Mouse (Mus musculus) left cerebral cortex, adult 9 months (tissue): ENCODE measurements at regions not wholly inside any gene's neighbourhood (a gene's known extent, or its start where the extent isn't known, plus 50 kb on each side); places are given as distances from the start of the nearest gene placed in this dataset.
"Not testable (repeated sequence)": the region's sequence is repeated elsewhere in the genome, so short reads cannot be mapped to it uniquely, and the experiment has no call there.

ENCODE experiments used
- DNase-seq, 2 experiments: peaks; one replicate each; pipeline ENCODE4 v3.0.0; 2022; ENCODE audit warnings: low spot score in 2 of 2

DNA sequence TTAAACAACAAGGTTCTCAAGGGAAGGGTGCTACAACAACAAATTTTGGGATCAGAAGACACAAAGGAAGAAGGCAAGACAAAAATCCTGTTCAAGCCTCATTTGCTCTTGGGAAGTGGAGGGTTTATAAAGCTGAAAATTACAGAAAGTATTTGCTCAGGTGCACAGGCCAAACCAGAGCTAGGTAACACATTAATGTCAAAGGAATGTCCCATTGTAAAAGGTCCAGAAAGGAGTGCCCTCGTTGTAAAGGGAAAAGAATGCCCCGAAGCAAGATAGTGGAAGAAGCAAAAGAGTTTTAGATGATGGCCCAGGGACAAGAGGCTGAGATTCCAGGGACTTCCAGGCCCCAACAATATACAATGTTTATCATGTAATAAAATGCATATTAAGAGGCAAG lies 317.3 kb downstream of the Car8 start:
- no peak for DNase-seq

DNA sequence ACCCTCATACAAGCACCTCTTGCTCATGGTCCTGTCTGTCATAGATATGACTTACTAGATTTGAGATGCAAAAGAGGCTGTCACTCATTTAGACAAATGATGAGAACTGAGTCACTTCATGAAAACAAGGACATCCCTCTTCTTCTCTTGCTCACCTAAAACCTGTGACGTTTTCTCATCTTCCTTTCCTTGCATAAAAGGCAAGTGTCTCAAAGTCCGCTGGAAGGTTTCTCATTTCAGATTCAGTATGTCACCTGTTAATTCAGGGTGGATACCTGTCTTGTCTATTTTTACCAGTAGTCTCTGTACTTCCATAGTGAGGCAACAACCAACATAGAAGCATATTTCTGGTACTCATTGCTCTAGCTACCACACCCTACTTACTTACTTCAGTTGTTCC lies 325.6 kb downstream of the Car8 start:
- no peak for DNase-seq

DNA sequence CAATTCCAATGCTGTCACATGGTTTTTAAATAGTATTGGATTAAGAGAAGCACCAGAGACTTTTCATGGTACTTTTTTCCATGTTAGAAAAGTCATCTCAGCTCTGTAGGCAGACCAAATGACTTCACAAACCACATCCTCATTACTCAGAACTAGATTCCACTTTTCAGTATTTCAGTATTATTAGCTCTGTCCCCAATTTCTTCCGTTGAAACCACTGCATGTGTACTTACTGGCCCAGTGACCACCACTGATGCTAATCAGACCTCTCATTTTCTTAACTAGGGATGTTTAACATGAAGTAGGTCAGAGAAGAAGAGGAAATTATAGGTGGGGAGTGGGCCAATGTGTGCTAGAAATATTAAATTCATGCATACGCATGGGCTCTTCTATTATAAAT lies 326.2 kb downstream of the Car8 start:
- DNase-seq, result no peak

DNA sequence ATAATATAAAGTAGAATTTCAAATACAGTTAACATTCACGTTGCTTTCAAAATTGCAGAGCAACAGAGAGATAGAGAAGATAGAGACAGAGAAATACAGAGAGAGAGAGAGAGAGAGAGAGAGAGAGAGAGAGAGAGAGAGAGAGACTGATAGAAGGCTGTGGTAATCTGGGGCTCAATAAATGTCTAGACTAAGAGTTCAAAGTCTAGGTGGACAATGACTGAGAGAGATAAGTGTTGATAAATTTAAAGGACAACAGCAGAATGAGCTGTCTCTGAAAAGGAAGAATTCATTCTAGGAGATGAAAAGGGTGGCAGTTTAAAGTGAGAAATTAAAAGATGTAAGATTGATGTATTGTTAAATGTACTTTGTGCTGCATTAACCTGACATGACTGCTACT lies 335.7 kb downstream of the Car8 start:
- DNase-seq, result no peak

DNA sequence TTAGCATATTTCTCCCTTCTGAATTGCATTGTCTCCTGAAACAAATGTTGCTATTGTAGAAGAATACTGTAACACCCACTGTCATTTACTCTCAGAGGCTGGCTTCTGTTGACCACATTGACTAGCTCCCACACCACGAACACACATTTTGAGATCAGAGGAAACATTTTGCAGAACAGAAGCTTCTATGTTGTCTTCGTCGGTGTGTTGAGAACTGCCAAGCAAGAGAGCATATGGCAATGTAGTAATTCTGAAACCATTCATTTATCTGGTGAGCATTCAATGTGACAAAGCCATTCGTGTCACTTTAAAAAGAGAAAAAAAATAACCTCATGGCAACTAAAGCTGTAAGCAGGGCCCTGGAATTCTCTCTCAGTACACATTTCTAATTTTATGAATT lies 343.9 kb downstream of the Car8 start:
- DNase-seq, result no peak

DNA sequence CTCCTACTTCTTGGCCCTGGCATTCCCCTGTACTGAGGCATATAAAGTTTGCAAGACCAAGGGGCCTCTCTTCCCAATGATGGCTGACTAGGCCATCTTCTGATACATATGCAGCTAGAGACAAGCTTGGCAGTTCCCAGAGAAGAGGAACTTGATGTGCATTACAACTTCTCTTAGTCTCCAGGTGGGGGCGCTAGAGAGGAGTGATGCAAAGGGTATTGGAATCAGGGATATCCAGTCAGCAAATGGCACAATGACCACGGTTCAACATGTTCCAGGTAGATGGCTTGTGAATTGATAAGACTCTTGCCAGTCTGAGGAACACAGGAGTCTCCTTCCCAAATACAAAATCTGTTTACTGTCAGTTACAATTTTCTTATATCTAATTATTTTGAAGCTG lies 347.7 kb downstream of the Car8 start:
- DNase-seq, result no peak

DNA sequence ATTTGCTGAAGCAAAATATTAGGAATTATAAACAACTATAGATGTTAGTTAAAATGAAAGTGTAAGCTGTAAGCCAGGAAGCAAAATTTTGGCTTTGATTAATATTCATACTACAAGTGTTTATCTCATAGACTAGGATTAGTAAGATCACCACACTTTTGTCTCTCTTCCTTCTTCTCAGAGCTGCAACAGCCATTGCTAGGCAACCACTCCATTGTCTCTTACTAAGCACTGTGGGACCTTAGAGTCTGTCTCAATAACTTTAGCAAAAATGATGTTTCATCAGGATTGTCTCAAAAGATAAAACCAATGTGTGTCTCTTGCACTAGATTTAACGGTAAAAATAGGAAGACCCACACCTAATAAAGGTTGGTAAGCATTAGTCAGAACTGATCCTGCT lies 384.3 kb downstream of the Car8 start:
- no peak for DNase-seq

DNA sequence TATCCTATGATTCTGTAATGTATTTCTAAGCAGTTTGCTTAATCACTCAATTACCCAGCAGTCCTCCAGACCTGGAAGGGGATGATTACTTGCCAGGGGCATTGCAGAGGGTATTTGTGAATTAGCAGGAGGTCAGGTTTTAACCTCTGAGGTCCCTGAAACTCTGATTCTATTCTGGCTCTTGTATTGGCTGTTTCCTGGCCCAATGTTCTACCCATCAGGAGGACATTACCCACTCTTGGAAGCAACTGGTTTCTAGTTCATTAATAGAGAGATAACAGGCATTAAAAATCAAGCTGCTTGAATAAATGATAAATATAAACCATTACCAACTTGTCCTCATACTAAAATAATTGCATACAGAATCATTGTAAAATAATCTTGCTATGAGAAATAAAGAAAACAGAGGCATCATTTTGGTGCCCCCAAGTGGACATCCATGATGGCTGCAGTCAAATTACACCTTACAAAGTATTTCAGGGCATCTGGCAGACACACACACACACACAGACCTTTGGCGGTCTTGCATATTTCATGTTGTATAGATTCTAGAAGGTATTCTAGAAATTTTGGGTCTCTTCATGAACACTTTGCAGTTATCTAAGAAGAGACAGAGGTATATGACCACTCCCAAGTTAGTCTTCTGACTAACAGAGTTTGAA lies 385.6 kb downstream of the Car8 start:
- peak in 1 of 2 experiments; percentile 67 for DNase-seq

DNA sequence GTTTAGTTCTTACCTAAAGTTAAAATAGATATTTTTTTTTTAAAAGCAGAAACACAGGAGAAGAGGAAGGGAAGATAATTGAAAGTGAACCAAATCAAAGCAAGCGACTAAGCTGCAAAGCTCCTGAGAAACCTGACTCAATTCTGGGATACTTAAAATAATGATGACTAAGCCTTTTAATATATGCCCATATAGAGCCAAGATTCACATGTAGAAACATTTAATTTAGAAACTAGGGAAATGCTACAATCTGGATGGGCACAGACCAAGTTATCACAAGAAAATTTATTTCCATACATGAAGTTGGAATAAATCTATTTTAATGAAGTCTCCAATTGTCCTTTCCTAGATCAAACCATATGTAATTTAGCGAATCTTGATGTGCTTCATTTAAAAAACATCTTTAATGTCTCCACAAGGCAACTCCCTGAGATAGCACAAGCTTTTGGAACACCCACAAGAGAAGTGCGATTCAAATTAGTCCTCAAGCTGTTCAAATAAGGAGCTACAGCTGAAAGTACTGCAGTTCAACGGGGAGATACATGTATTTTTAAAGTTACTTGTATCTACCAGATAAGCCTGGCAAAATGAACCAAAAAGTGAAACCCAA lies 386.7 kb downstream of the Car8 start:
- DNase-seq, result peak; percentile 39 to 60

DNA sequence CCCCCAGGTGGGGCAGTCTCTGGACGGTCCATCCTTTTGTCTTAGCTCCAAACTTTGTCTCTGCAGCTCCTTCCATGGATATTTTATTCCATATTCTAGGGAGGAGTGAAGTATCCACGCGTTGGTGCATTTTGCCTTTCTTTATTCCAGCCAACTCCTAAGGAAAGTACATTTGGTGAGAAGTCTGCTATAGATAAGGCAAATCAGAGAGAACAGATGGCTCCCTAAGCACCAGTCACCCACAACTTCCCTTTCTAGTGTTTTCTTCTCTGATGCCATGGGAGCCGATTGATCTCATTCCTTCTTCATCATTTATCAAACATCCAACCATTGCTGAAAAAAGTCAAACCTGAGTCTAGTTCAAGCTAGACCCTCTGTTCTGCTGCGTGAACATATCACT lies 391.4 kb downstream of the Car8 start:
- DNase-seq, result peak in 1 of 2 experiments; percentile 41

DNA sequence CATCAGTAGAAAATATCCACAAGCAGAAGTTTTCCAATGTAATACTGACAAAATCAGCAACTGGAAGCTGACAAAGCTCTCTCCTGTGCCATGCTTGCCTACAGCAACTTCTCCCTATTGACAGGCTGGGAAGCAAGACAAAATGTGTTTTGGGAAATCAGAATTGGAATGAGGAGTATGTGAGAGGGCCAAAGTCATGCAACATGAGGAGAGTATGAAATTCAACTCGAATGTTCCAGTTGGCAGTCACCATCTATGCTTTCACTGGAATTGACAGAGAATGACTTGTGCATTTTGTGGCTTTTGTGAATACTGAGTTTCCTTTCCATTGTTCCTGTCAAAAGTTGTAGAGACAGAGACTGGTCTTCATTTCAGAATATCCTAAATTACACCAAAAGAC lies 409.7 kb downstream of the Car8 start:
- DNase-seq, result no peak

DNA sequence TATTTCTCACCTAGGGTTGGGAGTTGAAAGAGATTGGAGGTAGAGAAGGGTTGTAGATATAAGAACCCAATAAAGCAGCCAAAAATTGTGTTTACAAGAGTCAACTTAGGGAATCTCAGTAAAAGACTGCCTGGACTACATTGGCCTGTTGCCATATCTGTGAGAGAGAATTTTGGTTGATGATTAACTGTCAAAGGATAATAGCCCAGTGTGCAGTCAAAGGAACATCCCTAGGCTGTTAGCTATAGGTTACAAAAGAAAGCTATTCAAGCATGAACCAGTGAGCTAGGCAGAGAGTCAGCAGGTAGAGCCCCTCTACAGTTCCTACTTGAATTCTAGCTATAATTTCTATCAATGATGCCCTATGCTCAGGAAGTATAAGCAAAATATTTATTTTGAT lies 419.0 kb downstream of the Car8 start:
- no peak for DNase-seq

DNA sequence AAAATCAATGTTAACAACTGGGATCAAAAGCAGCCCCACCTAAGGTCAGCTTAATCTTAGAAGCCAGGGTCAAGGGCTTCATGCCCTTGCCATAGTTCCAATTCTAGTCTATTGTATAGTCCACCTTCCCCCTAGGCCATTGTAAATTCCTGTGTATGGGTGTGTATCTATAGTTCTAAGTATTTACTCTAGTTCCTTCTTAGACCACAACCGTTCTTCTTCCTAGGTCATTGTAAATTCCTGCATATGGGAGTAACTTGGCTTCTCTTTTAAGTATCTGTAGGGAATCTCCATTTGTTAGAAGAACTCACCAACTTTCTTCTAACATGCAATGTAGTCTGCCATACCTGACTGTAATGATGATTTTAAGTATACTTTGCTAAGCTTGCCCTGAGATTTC lies 461.1 kb downstream of the Car8 start:
- DNase-seq, result not testable (repeated sequence)

DNA sequence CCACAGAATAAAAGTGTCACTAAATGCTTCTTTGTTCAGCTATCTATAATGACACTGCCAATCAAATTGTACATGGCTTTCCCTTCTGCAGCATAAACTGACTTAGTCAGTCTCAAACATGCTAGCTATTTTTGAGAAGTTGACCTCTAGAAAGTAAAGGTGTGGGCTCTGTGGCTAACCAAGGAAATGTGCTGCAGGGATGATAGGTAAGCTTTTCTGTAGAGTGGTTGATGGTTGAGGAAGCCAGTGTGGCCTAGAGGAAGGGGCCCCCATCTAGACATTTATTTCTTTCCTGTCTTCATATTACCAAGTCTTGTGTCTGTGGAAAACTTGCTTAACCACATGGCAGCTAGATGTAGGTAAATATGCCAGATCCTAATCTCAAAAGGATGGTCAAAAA lies 483.4 kb downstream of the Car8 start:
- no peak for DNase-seq

DNA sequence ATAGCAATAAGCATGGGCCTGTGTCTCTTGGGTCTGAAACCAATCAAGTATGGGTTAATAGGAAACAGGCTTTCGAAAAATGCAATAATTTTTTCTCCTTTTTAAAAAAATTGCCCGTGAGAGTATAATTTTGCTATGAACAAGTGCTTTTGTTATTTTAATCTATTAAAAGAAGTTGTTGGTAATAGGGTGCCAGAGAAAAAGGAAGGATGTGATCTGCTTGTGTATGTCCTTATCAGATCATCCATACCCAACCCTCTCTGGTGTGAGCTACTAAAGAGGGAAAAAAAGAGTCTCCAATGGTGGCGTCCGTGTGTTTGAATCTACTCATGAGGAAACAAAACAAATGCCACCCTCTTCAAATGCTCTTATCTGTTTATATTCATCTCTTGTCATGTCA lies 484.9 kb downstream of the Car8 start:
- no peak for DNase-seq

DNA sequence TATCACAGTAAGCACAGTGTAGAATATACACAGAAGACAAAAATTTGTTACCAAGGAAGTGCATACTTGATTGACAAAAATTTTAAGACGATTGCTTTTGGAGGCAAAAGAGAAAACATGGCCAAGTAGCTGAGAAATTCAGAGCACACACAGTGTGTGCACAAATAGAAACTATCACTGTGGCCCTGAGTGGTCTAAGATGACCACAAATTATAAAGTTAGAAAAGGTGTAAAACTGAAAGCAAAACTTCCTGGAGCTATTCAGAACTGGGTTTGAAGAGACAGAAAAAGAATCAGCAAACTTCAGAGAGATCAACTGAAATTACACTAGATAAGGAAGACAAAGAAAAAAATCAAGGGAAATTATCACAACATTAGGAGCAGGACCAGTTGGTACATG lies 487.6 kb downstream of the Car8 start:
- DNase-seq, result no peak

DNA sequence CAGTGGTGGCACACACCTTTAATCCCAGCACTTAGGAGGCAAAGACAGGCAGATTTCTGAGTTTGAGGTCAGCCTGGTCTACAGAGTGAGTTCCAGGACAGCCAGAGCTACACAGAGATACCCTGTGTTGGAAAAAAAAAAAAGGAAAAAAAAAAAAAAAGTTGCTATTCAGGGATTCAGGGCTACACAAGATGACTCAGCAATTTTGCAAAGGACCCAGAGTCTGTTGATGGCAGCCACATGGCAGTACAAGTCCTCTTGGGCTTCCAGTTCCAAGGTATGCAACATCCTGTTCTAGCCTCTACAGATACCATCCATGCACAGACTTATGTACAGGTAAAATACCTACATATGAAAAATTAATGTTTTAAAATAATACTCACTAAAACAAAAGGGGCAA lies 515.9 kb downstream of the Car8 start:
- DNase-seq, result no peak

DNA sequence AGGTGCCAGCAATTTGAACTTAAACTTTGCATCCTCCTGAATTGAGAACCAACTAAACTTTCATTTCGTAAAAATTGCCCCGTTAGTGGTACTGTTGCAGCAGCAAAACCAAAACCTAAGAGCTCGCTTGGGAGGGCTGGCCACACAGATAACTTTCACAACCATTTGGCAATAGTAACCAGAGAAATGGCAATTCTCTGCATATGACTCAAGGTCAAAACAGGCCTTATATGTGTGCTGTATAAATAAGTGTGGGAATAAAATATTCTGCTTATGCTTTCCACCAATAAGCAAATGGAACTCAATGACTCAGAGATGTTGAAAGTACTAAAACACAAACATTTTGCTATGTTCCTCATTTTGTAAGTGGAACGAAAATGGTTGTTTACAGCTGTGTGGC lies 550.3 kb downstream of the Car8 start:
- no peak for DNase-seq

DNA sequence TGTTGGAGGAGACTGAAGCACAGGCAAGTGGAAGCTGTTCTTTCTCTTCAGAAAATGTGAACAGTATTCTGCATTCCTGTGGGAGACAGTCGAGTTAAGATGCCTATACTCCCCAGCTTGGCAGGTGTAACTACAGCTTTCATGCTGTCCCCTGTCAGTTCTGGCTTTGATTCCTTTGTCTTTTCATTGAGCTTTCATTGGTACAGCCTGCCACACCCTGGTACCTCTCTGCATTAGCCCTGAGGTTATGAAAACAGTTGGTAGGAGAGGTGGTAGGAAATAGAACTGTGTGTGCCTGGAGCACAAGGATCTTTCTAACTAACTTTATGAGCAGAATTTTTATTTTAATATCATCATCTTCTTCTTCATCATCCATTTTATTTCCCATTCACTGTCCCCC lies 551.6 kb downstream of the Car8 start:
- DNase-seq, result no peak

DNA sequence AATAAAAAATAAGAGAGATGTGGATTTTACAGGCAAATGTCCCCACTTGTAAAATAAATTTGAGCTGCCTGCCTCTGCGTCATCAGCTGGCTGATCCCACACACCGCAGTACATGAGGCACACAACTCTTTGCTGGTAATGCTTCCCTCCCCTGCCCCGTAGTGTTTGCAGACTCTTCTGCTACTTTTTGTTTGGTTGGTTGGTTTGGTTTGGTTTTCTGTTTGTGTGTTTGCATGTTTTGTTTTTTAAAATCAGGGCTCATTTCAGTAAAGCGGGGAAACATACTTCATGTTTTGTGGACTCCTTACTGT lies 568.1 kb downstream of the Car8 start:
- DNase-seq, result no peak

DNA sequence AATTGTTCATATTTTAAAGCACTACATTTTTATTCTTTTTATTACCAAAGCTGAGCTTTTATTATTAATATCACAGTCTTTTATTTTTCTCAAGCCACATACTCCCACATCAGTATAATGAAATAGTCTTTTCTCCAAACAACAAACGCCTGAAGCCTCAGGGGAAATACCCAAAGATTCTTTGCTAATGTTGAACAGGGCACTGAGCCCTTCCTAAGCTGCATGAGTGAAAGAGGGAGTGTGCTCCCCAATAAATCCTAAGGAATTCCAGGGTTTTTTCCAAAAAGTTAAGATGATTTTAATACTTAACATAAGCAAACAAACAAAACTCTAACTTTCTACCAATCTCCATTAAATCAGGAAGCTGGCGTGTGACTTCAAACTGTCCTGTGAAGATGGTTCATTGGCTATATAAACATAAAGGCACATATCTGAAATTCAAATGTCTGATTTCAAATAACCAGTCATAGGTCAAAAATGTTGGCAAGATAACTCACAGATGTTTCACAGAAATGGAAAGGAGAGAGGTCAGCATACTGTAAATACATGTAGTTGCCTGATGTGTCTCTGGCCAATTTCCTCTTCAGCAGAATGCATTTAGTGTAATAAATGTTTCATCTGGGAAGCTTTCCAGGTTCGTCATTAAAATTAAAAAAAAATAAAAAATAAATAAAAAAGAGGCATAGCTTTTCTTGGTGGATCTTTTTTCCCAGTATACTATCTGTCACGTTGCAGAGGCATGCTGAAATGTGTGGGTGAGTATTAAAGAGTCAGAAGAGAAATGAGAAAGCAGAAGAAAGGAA lies 568.6 kb downstream of the Car8 start:
- DNase-seq, result peak in 1 of 2 experiments; percentile 8

DNA sequence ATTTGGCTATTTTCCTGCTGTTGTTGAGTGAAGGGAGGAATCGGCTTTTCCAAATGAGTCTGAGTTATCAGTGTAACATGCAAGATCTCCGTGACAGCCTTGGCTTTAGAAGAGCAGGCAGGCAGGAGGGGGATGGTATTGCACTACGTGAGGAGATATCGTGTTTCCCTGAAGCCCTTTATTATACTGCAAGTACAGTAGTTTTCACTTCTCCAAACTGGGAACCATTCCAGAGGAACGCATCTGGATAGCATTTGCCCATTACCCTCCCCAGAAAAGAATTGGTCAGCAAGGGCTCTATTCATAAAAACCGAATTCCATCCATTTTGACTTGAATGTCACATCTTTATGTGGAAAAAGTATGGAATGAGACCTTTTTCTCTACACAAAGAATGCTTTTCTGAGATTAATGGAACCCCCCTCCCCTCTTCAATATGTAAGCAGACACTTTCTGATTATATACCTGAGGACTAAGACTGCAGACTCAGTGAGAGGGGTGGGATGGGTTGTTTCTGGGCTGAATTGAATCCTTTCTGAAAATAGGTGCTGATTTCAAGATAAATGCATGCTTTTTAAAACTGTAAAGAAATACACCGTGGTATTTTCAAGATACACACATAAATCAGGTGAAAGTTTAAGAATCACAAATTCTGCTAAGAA lies 571.8 kb downstream of the Car8 start:
- no peak for DNase-seq
